Mouse (Mus musculus) thymus, adult 2 months (tissue): ENCODE measurements at regions not wholly inside any gene's neighbourhood (a gene's known extent, or its start where the extent isn't known, plus 50 kb on each side); places are given as distances from the start of the nearest gene placed in this dataset.

Experiments used
- CTCF ChIP-seq: fragments of 200-500 bp; IDR thresholded peaks from 2 replicates; pipeline ENCODE4 v1.5.1; 2012; ENCODE audit warnings: mild to moderate bottlenecking, control low read depth, low read length, moderate library complexity, borderline replicate concordance; ENCODE audit not compliant: control insufficient read depth, poor library complexity, insufficient read depth; ENCODE audit errors: extremely low read depth
- POLR2A ChIP-seq: fragments of 200-500 bp; IDR thresholded peaks from 2 replicates; pipeline ENCODE4 v1.6.1; 2012; ENCODE audit warnings: mild to moderate bottlenecking, low read length, control low read depth, moderate library complexity; ENCODE audit not compliant: control insufficient read depth, poor library complexity, insufficient read depth; ENCODE audit errors: extremely low read depth

DNA sequence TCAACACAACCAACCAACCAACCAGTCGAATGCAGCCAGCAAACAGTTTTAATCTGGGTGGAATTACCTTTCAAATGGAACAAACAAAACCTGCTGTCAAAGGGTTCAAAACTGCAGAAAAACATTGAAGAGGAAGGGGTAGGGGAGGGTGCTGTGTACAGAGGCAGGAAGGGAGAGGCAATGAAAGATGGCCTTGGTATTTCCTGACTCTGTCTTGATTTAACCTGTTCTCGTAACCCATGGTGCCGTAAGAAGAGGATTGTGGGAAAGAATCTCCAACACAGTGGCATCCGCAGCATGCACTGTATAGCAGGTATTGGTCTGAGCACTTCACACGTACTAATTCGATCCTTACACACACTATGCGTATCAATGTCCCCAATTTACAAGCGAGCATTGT lies 88.8 kb upstream of the Rbms1 start:
- TF ChIP-seq CTCF = no peak
- TF ChIP-seq POLR2A = no peak
